Mouse (Mus musculus) olfactory bulb, adult 2 months (tissue): ENCODE measurements around the gene Vsig2.

Experiments
- CTCF ChIP-seq: fragments of 200-500 bp; IDR thresholded peaks from 2 replicates; pipeline ENCODE4 v1.5.1; 2012; ENCODE audit warnings: low read depth, mild to moderate bottlenecking, low read length, moderate library complexity; ENCODE audit not compliant: insufficient read depth
- POLR2A ChIP-seq: fragments of 200-500 bp; IDR thresholded peaks from 2 replicates; pipeline ENCODE4 v1.6.1; 2012; ENCODE audit warnings: mild to moderate bottlenecking, low read depth, low read length, moderate library complexity; ENCODE audit not compliant: insufficient read depth

- TF ChIP-seq POLR2A (no peak), CTCF (no peak)
Measured at GRCm38 (mm10) chr9:37526443-37527395, 12.3 kb upstream of the Vsig2 start.
